Mouse (Mus musculus) heart, adult 2 months (tissue): Measurements from ENCODE around the gene Syn3.

Experiments
- CTCF ChIP-seq: fragments of 200-600 bp; IDR thresholded peaks from 2 replicates; pipeline ENCODE4 v1.8.1; 2022; ENCODE audit warnings: antibody characterized with exemption, mild to moderate bottlenecking, moderate library complexity
- EP300 ChIP-seq: fragments of 200-500 bp; IDR thresholded peaks from 2 replicates; pipeline ENCODE4 v1.6.1; 2011; ENCODE audit warnings: low read depth, low read length, control low read depth; ENCODE audit not compliant: insufficient read depth
- POLR2A ChIP-seq: fragments of 200-500 bp; IDR thresholded peaks from 2 replicates; pipeline ENCODE4 v1.6.1; 2011; ENCODE audit warnings: mild to moderate bottlenecking, low read depth, low read length, control low read depth; ENCODE audit not compliant: insufficient read depth

GRCm38 (mm10) chr10:86429651-86430050 lies 69.0 kb downstream of the Syn3 start:
- TF ChIP-seq EP300: no peak
- TF ChIP-seq POLR2A: no peak
- no peak for TF ChIP-seq CTCF
